Mouse (Mus musculus): ENCODE results near the gene Sdk1. TPM values are rescaled to one million over a fixed set of nuclear protein-coding genes. Genes with fewer than 3 reads are reported as not detected.
A peak's percentile ranks its signal among the peaks of the same experiment; 100 is the strongest.
"Not testable (repeated sequence)": the region's sequence is repeated elsewhere in the genome, so short reads cannot be mapped to it uniquely, and the experiment has no call there.

Sdk1 gene
- total RNA-seq, 2 experiments from 2014 or later = 14.0 to 15.4 TPM

- peak in 1 of 2 experiments; percentile 23 for DNase-seq (ENCODE audit: low spot score in 2 of 2)
- intact Hi-C loops (cut with DNase I) = no loop called here
Measured at GRCm38 (mm10) chr5:141574263-141574662, 333.0 kb downstream of the Sdk1 start.

DNA sequence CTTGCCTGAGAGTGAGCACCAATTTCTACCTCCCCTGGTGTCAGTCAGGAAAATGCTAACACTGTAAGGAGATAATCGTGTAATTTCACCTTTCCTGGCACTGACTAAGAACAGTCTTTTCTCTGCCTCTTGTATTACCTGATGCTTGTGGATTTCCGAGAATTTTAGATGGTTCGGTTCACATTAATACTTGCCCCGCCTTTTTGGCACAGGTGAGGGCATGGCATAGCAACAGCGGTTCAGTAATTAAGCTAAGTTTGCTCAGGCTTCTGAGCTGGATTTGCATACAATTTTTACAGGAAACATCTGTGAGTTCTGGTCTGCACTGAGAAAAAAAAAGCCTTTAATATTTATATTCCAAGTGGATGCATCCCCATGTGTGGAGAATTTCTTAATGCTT is 350.0 kb downstream of the Sdk1 start:
- DNase-seq (ENCODE audit: low spot score in 2 of 2) = no peak
- intact Hi-C loops (cut with DNase I) = no loop called here

GRCm38 (mm10) chr5:141612721-141613120 is 371.4 kb downstream of the Sdk1 start:
- intact Hi-C loops (cut with DNase I) = no loop called here

DNA sequence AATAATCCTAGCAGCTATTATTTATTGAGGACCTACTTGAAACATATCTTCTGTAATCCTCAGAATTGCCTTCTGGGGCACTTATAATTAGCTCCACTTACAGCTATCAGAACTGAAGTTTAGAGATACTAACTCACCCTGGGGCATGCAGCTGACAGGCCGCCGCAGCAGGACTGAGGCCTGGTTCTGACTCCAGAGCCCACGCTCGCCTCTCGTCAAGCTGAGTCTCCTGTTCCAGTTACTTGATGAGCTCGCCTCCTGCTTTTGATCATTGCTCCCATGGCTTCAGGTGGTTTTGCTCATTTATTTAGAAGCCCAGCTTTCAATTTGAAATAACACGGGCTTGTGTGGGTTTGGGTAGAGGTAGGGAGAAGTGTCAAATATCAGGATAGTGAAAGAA is 374.5 kb downstream of the Sdk1 start:
- no peak for DNase-seq (ENCODE audit: low spot score in 2 of 2)
- intact Hi-C loops (cut with DNase I) = no loop called here

More at GRCm38 (mm10) chr5:141612721-141613120, 371.4 kb downstream of the Sdk1 start:
- DNase-seq (ENCODE audit: low spot score in 2 of 2) = no peak

DNA sequence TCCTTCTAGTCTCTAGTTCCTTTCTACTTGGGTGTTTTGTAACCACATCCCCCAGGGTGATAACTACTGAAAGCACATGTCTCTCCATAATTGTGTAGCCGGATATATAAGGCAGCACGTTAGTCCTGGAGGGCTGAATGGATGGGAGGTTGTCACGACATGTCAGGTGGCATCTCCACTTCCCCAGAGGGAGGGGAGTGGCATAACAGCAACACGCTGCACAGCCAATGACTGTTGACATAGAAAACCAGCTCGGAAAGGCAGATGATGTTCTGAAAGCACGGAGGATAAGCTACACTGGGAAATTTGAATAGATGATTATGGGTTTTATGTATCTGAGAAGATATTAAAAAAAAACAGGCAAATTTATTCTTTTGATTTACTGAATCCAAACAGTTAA is 376.4 kb downstream of the Sdk1 start:
- DNase-seq (ENCODE audit: low spot score in 2 of 2) = peak in 1 of 2 experiments; percentile 17
- intact Hi-C loops (cut with DNase I) = no loop called here

- no peak for DNase-seq (ENCODE audit: low spot score in 2 of 2)
- intact Hi-C loops (cut with DNase I) = no loop called here
Measured at GRCm38 (mm10) chr5:141625401-141625800, 384.1 kb downstream of the Sdk1 start.

GRCm38 (mm10) chr5:141631641-141632040 is 390.4 kb downstream of the Sdk1 start:
- DNase-seq (ENCODE audit: low spot score in 2 of 2) = no peak
- intact Hi-C loops (cut with DNase I) = no loop called here

DNA sequence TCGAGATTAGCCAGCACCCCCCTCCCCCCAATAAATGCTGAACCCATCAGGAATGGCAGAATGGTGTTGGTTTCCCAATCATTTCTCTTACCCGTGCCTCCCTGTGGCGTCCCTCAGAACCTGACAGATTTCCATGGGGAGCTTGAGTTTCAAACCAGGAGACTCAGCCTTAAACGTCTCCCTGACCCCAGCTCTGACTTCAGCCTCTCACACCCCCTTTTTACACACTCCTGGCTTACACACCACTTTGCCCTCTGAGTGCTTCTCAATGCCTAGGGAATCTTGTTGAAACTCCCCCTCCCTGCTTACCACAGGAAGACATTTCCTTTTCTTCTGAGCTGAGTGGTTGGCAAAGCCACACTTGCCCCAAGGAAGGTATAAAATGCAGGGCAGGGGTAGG is 392.0 kb downstream of the Sdk1 start:
- no peak for DNase-seq (ENCODE audit: low spot score in 2 of 2)
- intact Hi-C loops (cut with DNase I) = no loop called here

GRCm38 (mm10) chr5:141636406-141636805 is 395.1 kb downstream of the Sdk1 start:
- no peak for DNase-seq (ENCODE audit: low spot score in 2 of 2)
- intact Hi-C loops (cut with DNase I) = no loop called here

GRCm38 (mm10) chr5:141637054-141637453 is 395.8 kb downstream of the Sdk1 start:
- intact Hi-C loops (cut with DNase I); DNase-seq (ENCODE audit: low spot score in 2 of 2): not testable (repeated sequence)

DNA sequence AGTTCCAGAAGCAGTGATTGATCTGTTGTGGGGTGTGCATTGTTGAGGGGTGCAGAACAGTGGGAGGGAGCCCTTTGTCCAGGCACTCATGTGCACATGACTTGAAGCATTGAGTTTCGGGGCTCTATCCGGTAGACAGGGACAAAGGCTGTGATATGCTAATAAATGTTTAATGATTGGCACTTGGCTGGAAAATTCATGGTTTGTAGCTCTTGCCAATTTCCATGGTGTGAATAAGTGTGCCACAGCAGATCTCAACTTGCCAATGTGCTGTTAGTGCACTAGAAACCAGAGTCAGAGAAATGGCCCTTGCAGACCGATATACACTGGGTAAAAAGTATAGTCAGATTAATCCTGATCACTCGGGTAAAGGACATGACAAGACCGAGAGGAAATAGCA is 404.4 kb downstream of the Sdk1 start:
- intact Hi-C loops (cut with DNase I) = no loop called here
- DNase-seq (ENCODE audit: low spot score in 2 of 2) = no peak

DNA sequence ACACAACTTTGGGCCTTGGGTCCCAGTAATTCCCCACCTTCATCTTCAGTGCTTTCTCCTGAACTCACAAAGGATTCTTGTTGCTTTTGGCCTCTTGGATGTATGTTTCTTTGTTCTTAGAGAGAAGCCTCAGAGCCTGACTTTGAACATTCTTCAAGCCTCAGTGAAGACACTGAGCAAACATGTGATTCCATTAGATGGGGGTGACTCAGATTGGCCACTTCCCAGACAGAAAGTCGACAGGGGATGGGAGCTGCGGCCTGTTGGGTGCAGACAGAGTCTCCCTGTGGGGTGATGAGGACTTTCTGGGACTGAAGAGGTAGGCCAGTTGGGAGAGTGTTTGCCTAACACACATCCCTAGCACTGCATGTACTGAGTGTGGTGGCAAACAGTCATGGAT is 405.3 kb downstream of the Sdk1 start:
- intact Hi-C loops (cut with DNase I) = no loop called here
- DNase-seq (ENCODE audit: low spot score in 2 of 2) = no peak

GRCm38 (mm10) chr5:141649831-141650375 is 408.6 kb downstream of the Sdk1 start:
- intact Hi-C loops (cut with DNase I) = no loop called here
- DNase-seq (ENCODE audit: low spot score in 2 of 2) = no peak

- intact Hi-C loops (cut with DNase I) = no loop called here
- no peak for DNase-seq (ENCODE audit: low spot score in 2 of 2)
Measured at GRCm38 (mm10) chr5:141651690-141652377, 410.5 kb downstream of the Sdk1 start.

DNA sequence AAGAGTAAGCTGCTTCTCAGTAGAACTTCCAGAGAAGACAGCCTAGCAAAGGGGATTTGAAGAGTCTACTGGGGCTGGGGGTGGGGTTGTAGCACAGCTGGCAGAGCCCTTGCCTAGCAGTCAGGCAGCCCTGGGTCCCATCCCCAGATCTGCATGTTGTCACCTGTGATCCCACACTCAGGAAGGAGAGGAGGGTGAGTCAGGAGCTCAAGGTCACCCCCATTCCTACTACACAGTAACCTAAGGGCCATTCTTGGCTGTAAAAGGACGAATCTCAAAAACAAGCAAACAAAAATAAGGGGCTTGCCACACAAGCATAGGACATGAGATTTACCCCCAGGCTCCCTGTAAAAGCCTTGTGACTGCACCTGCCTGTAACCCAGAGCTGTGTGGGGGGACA is 435.1 kb downstream of the Sdk1 start:
- DNase-seq (ENCODE audit: low spot score in 2 of 2) = no peak
- intact Hi-C loops (cut with DNase I) = no loop called here

GRCm38 (mm10) chr5:141677034-141677433 is 435.7 kb downstream of the Sdk1 start:
- peak; percentile 11 to 14 for DNase-seq (ENCODE audit: low spot score in 2 of 2)
- intact Hi-C loops (cut with DNase I) = no loop called here

GRCm38 (mm10) chr5:141677841-141678240 is 436.6 kb downstream of the Sdk1 start:
- intact Hi-C loops (cut with DNase I) = no loop called here
- DNase-seq (ENCODE audit: low spot score in 2 of 2) = no peak

DNA sequence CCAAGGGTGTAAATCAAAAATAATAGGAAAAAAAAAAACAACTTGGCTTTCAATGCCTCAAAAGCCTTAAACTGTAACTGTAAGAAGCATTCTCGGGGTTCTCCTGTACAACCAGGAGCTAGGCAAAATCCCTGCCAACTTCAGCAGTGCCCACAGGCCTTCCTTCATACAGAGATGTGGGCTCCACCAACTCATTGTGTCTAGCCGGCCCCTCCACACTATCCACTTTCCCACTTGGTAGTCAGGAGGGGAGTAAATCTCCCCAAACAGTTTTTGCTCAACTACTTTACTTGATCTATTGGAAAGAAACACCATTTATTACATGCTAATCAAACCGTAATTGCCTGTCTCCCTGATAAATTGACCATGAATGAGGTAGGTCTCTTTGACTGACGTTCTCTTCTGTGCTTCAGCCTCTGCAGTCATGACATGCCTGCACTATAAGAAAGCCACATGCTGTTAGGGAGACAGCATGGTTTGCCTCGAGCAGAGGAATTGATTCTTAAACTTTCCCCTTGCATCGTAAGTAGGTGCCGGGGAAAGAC is 445.7 kb downstream of the Sdk1 start:
- no peak for DNase-seq (ENCODE audit: low spot score in 2 of 2)
- intact Hi-C loops (cut with DNase I) = no loop called here

DNA sequence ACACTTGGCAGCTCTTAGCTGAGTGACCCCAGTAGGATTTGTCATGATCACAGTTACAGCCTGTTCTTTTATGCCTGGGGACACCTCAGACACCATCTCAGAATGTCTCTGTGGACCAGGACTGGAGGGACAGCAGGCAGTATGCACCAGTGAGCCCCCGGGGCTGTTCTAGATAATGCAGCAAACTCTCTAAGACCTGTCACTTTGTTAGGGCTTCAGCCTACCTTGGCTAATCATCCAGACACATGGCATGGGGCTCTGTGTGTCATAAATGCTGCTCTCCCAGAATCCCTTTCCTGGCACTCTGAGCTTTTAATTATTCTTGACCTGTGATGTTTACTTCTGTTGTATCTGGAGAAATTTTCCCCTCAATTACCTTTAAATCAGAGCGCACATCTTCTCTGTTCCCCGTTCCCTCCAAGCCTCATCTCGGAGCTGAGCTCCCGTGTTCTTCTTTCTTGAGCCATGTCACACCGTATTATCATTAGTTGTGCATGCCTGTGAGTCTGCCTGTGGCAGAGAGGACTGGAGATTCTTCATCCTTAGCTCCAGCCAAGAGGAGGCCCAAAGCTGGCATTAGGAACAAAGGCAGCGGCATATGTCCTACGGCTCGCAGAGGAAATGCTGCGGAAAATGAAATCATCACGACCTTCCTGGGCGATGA is 448.3 kb downstream of the Sdk1 start:
- intact Hi-C loops (cut with DNase I) = no loop called here
- DNase-seq (ENCODE audit: low spot score in 2 of 2) = no peak

DNA sequence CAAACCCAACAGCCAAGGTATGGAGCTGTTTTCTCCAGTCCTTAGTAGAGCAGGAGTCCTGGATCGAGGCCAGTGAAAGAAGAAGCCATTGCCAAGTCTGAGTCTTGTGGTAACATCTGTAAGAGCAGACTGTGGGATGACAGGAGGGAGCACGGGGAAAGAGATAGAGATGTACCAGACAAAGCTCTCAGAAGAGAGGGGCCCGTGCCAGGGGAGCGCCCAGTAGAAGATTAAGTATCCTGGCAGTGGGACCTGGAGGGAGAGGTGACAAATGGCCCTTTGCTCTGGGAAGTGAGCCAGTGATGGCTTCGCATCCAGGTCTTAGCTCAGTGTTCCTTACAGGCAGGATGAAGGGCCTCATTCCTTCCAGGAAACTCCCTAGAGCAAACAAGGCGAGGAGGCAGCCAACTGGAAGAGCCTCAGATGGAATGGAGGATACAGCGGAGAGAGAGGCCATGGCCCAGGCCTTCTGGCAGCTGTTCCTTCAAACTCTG is 450.2 kb downstream of the Sdk1 start:
- intact Hi-C loops (cut with DNase I) = no loop called here
- DNase-seq (ENCODE audit: low spot score in 2 of 2) = no peak

- intact Hi-C loops (cut with DNase I) = no loop called here
- no peak for DNase-seq (ENCODE audit: low spot score in 2 of 2)
Measured at GRCm38 (mm10) chr5:141693716-141694115, 452.4 kb downstream of the Sdk1 start.
